Mouse (Mus musculus) retina, embryonic 14.5 days (tissue): ENCODE measurements around the gene Angel2.
"Not testable (repeated sequence)": the region's sequence is repeated elsewhere in the genome, so short reads cannot be mapped to it uniquely, and the experiment has no call there.

ENCODE experiments used
- DNase-seq: peaks from one replicate; pipeline ENCODE4 v3.0.0-alpha.2; 2015; ENCODE audit warnings: low spot score

Gene Angel2

DNA sequence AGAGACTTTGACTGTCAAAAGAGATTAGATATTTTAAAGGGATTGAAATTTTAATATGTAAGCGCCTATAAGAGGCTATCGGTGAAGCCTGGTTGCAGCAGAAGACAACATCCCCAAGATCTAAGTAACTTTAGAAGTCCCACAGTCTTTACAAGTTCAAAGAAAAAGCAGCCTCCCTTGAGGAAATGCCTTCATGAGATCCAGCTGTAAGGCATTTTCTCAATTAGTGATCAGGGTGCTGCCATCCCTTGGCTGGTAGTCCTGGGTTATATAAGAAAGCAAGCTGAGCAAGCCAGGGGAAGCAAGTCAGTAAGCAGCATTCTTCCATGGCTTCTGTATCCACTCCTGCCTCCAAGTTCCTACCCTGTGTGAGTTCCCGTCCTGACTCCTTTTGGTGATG, at the start of gene Angel2:
Angel2 (plus strand) TSS at position 301 of the 400 bp plus-strand sequence.
- DNase-seq: not testable (repeated sequence)

DNA sequence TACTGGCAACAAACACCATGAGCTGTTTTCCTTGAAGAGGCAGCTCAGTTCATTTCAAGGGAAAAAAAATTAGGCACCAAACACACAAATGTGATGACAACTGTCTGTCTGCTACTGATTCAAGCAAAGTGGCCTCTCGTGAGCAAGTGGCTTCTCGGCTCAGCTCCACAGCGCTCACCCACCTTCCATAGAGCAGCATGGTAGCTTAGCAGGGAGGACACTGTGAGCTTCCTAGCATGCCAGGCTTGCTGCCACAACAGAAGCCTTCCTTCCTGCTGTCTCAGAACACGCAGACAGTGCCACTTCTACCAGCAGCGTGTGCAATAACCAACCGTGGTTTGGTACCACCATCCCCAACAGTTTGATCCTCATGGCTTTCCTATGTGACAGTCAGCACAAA, 49.2 kb upstream of the Angel2 start:
- DNase-seq: no peak

DNA sequence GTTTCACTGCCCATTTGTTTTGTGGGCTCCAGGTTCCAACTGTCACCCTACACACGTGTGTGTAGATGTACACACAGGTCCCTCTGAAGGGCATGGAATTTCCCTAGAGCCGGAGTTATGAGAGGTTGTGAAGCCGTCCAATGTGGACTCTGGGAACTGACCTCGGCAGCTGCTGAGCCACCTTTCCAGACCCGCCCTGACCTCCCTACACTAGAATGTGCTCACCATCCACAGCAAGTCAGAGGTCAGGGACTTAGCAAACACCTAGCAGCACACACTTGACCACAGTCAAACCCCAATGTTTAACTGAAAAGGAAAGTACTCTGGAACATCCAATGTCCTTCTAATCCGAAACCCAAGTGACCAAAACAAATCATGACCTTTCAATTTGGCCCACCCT, 44.3 kb upstream of the Angel2 start:
- no peak for DNase-seq

DNA sequence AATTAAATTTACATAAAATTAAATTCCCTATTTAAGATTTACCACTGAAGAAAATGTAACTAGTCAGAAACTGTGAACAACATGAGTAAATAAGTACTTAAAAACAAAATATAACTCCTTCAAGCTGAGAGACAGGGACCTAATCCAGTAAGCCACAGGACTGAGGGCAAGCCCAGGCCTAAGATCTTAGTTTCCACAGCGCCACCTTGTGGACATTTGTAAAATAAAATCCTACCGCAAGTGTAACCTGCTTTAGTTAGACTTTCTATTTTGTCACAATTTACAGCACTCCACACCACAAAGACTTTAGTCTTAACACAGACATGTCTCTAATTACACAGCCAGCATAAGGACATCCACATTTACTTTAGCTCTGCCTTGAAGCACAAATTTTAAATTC, 43.5 kb upstream of the Angel2 start:
- DNase-seq: peak; percentile 93

DNA sequence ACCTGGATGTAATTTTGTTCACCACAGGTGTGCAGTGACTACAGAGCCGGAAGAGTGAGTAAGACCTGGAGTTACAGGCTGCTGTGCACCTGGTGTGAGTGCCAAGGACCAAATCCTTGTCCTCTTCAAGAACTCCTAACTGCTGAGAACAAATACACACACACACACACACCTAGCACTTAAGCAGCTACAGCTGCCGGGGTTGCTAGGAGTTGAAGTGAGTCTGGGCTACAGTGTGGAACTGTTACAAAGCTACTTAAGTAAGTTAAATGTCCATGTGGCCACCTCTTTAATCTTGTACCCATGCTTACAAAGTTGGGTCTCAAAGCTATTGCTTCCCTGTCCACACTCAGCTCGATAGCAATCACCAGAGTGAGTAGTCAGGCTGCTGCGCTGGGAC, 38.9 kb upstream of the Angel2 start:
- no peak for DNase-seq

DNA sequence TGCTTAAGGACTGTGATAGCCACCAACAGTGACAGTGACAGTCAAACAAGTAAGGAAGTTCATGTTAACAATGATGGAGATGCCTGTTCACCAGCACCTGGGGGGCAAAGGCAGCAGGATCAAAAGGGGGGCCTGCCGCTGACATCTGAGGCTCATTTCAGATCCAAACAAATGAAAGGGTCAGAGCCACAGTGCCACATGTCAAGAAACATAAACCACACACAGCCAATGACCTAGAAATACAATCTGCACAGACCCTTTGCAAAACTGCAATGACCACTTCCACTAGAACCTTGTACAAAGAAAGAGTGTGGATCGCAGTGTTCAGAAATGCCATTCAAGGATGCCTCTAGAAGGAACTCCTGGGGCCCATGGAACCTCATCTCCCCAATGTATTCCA, 36.9 kb upstream of the Angel2 start:
- peak; percentile 74 for DNase-seq

DNA sequence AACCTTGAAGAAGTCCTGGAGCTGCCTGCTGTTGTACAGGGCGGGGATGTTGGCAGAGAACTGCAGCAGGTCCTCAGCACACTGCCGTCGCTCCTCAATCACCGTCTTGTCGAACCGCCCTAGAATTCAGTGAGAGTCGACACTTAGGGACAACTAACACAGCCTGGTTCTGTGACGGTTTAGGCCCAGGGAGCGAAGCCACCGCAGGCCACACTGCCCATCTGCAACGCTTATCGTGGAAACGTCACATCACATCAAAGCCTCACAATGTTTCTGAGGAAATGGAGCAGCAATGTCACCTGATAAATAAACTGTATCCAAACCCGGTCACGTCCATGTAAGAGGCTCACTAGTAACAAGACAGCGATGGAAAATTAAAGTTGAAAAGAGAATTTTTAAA, 36.3 kb upstream of the Angel2 start:
- peak; percentile 51 for DNase-seq

DNA sequence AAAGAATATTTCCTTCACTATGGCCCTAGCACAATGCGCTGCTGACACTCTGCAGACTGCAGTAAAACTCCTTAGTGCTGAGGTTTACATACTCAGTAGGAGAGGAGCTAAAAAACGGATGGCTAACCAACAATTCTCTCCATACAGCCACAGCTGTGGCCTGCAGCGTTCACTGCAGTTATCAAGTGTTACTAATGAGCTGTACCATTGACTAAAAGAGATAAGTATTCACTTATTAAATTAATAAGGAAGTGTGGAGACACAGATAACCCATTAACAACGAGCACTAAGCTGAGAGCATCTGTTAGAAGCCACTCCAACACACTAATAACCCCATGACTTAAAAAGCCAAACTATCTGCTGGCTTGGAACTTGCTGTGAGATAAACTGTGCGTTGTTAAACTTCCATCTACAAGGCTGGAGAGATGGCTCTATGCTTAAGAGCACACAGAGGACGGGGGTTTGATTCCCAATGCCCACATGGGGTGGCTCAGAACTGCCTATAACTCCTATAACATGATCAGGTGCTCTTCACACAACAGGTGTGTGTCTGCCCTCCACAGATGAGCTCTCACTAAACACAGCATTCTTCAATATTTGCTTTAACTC, 31.2 kb upstream of the Angel2 start:
- no peak for DNase-seq

DNA sequence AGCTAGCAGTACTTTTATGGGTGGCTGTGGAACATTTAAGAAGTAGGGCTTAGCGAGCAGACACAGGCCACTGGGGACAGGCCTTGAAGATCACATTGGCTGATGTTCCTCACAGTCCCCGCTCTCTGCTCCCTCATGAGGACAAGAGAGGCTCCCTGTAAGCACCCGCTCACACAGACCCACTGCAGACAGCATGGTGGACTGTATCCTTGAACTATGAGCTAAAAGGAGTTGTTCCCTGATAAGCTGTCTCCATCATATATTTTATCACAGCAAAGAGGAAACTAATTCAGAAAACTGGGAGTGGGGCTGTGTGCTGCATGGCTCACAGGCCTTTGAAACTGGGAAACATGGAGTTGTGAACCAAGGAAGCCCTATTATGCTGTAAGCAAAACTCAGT, 26.7 kb upstream of the Angel2 start:
- DNase-seq: no peak

DNA sequence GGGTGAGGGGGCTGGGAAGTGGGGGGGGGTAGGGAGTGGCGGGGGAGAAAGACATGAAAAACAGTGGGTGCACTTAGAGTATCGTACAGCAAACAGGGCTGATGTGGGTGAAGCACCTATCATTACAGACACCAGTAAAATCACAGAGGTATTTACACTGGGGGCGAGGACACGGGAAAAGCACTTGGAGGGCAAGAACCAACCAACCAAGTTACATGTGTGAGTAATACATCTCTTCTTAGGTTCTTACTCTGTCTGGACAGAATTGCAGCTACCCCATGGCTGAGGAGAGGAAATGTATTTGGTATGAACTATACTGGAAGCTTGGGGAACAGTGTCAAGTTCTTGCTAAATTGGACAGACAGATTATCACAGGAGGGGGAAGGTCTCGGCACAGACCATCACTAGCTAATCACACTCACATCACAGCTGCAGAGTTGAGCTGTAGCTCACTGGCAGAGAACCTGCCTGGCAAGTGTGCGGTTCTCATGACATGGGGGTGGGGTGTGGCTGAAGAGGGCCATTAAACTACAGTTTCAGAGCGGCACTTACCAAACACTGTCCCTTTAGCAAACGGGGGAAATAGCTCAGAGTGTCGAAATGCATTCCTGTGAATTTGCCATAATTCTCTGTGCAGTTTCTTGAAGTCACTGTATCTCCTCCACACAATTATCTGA, 25.9 kb upstream of the Angel2 start:
- no peak for DNase-seq

DNA sequence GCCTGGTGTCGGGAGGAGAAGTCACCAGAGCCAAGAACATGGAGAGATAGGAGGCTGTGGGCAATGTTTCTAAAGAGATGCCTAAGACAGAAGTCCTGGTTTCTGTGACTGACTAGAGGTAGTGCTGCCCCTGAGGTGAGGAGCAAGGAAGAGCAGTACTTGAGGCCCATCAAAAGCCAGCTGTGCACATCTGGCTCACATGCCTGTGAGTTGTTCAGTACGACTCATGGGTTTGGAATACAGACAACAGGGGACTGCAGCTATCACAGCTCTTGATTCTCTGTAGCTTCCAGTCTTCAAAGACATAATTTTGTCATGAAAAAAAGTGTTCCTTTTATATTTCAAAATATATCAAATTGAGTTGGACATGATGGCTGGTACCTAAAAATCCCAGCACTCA, 23.8 kb upstream of the Angel2 start:
- no peak for DNase-seq

DNA sequence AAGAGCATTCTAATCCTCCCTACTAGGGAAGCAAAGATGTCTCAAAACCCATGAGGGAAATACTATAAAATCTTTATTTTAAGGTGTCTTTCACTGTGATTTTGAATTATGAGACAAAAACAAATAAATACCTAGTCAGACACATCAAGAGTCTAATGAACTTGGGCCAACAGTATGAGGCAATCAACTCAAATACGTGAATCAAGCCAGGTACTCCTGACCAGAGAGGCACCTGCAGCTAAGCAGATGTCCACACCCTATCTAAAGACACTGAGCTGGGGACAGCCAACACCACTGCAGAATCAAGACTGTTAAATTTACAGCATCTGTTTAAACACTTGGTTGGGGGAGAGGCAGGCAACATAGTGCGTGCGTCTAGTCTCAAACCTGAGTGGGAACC, 20.8 kb upstream of the Angel2 start:
- no peak for DNase-seq

DNA sequence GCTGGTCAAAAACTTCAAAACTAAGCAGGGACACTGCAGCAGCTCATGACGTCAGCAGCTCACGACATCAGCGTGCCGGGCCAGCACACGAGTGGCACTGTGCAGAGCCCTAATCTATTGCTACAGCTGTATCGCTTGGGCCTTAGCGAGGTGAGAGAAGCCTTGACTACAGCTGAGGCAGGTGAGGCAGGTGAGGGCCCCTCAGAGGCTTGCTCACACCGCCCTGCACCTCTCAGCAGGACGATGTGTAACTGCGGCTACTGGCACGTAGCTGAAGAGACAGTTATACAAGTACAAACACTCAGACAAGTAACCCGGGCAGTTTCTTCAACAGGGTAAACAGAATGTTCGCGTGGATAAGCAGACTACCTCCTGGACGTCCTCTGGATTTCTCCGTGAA, 20.2 kb upstream of the Angel2 start:
- DNase-seq: no peak

DNA sequence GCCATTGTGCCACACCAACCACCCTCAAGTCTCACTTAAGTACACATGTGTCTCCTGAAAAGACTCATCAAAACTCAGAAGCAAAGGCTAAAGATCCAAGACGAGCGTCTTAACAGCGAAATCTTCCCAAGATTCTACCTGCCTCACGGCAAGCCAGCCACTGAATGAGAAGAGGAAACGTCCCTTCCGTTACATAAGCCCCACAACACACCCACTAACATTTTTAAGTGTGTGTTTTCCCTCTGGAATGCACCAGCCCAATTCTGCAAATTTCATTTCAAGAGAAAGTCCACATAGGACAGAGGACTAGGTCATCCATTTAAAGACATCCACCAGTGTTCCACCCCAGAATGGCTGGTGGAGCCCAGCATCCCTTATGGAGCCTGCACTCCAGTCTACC, 14.1 kb upstream of the Angel2 start:
- no peak for DNase-seq

DNA sequence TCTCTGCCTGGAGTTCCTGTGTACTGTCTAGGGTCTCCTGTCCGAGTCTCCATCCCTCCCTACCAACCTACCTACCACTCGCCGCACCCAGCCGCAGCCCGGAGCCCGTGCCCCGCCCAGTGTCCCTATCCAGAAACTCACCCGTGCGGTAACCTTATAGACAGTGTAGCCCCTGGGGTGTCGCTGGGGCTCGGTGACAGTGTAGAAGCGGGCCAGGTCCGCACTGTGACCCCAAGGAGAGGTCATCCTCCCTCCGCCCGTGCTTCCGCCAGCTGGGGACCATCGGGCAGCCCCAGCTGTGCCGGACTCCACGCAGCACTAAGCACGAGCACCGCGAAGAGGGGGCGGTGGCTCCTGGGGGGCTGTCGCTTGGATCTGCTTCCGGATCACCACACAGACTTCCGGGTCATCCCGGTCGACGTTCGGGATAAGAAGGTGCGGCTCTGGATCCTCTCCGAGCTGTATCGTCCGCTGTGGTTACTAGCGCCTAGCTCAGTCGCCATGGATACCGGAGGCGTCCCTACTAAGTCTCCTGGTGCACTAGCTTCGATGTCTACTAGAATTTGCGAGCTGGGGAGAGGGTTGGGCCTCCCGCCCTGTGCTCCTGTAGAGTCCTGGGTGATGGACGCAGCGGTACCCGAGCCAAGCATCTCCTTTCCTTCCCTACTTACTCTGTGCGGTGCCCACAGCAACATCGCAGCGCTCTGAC, 13.3 kb upstream of the Angel2 start, which contains the start of gene Rps6kc1:
Rps6kc1 (minus strand) TSS at position 356 of the 709 bp plus-strand sequence.
- peak; percentile 90 for DNase-seq

DNA sequence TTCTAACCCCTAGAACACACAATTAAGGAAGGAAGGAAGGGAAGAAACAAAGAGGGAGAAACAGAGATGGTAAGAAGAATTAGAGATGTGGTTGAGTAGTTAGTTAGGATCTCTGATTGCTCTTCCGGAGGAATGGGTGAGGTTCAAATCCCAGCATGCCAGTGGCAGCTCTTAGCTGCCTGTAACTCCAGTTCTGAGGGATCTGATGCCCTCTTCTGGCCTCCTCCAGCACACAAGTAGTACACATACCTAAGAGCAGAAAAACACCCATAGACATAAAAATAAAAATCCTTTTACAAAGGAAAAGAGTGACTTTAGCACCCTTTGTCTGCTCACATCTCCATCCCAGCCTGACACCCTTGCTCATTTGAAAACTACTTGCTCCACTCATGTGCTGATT, 12.3 kb upstream of the Angel2 start:
- DNase-seq: no peak

DNA sequence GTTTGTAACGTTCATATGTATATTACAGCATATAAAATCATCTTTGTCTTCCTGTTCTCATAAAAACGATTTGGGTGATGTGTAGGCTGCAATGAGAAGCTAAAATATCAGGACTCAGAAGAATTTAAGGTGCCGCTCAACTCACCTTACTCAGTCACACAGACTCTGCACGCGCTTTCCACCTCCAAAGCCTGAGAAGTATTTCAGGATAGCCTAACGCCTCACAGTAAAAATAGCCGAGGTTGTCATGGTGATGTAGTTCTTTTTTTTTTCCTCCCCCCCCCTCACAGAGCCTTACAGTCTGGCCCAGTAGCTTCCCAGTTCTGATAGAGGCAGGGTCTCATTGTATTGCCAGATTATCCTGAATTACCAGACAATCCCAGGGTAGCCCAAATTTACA, 6.0 kb upstream of the Angel2 start:
- DNase-seq: no peak

DNA sequence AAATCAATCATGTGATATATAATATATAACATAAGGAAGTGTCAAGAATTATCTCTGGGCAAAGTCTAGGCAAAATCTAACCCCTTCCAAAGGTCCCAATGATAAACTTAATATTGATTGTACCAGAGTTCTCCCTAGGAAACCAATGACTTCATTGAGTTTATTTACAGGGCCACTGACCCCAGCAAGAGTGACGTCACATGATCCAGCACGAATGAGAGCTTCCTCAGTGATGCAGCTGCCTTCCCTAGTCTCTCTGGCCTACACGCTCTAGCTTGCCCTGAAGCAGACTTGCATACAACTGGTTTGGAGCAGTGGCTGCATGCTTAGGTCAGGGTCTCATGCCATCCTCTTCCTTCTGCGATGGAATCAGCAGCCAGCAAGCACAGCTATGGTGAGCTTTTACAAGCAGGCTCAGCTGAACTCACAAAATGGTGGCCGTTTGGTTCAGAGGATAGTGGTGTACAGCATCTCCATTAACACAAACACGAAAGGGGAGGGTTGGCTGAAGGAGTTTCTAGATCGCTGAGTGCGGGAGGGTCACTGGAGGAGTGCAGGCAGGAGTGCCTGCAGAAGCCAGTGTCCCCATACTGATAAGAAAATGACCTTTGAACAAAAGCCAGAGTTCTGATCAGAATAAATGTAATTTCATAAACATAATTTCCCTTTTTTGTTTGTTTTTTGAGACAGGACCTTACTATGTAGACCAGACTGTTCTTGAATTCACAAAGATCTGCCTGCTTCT, 5.0 kb upstream of the Angel2 start:
- no peak for DNase-seq

DNA sequence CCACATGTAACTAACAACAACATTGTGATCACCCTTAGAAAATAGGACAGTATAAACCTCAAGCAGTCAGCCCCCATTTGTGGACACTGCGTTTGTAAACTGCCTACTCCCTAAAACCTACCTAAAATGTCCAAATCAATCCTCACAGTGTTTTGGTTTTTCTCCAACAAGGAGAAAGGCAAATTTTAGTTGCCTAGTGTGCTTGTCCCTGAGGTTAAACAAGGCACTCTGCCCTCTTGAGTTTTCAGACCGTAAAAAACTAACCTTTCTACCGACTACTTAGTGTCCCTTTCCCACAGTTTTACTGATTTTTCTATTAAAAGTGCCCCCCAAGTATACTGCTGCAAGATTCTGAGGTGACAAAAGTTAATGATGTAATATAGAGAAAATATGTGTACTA, 2.4 kb downstream of the Angel2 start:
- DNase-seq: no peak

DNA sequence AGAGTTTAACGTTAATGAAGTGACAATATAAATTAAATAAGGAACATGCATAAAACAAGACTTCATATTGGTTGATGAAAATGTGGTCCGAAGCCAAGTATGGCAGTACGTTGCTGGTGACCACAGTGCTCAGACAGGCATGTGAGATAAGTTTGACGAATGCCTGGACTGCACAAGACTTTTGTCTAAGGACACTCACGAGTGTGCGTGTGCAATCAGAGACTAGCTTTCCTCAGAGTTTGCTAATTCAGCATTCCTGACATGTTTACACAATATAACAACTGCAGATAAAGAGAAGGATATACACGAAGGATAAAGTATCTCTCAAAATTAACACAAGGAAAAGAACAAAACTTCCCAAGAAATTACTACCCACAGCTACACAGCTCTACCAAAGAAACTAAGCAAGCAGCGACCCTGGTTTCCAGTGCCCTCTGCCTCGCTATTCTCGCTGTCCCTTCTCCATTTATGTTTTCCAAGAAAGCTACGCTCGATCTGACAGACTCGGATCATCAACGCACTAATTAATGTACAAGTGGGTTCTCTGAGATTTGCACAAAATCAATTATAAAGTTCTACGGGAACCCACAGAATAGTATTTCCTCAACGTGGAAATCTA, 2.9 kb downstream of the Angel2 start:
- peak; percentile 15 for DNase-seq

DNA sequence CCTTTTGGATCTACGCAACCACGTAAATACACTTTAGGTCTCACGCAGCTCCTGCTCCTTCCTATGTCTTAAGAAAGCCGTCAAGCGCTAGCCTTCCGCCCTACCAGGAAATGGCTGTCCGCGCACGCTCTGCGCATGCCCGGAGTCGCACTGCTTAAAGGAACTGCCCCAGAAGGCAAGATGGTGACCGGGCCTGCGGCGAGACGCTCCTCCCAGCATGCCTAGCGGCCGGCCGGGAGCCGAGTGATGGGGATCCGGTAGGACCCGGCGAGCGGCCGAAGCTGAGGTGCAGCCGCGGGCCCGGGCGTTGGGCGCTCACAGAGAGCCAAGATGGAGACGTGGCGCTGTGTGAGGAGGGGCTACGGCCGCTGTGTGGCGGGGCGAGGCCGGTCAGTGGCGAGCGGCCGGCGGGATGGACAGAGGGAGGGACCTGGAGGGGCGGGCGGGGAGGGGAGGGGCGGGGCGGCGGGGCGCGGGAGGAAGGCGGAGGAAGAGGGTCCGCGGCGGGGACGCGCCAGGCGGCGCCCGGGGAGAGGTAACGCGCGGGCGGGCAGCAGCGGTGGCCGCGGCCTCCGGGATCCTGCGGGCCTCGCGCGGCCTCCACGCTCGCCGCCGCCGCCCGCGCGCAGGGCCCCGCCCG, 3.6 kb downstream of the Angel2 start:
- DNase-seq: peak; percentile 98
